Mouse (Mus musculus) stomach, embryonic 14.5 days (tissue): Measurements from ENCODE around the gene Pon3. TPM values are rescaled to one million over a fixed set of nuclear protein-coding genes. Genes with fewer than 3 reads are reported as not detected.

Experiments used
- ATAC-seq: fragments of 200-750 bp; cut with Nextera tagmentation; 2 replicates; pipeline ENCODE4 v1.8.0; 2017; ENCODE audit warnings: low read depth, moderate TSS enrichment; ENCODE audit not compliant: insufficient number of reproducible peaks, insufficient read depth, low FRiP score
- H3K27ac ChIP-seq: fragments of 300-500 bp; sonication (generic); 2 replicates; pipeline ENCODE4 v1.5.1; 2014; ENCODE audit warnings: mild to moderate bottlenecking, low read length, moderate library complexity, mixed read lengths
- H3K27me3 ChIP-seq: fragments of 300-500 bp; sonication (generic); 2 replicates; pipeline ENCODE4 v1.6.1; 2014; ENCODE audit warnings: low read length, control low read depth, mixed read lengths; ENCODE audit not compliant: control insufficient read depth, insufficient read depth
- H3K36me3 ChIP-seq: fragments of 300-500 bp; sonication (generic); 2 replicates; pipeline ENCODE4 v1.6.1; 2014; ENCODE audit warnings: mild to moderate bottlenecking, control low read depth, low read length, moderate library complexity, mixed read lengths; ENCODE audit not compliant: control insufficient read depth, insufficient read depth
- H3K4me1 ChIP-seq: fragments of 300-500 bp; sonication (generic); 2 replicates; pipeline ENCODE4 v1.6.1; 2014; ENCODE audit warnings: low read length, control low read depth, mixed read lengths; ENCODE audit not compliant: control insufficient read depth, insufficient read depth
- H3K4me2 ChIP-seq: fragments of 300-500 bp; sonication (generic); replicated peaks from 2 replicates; pipeline ENCODE4 v1.6.1; 2014; ENCODE audit warnings: low read depth, low read length, control low read depth
- H3K4me3 ChIP-seq: fragments of 300-500 bp; sonication (generic); 2 replicates; pipeline ENCODE4 v1.5.1; 2014; ENCODE audit warnings: low read depth, low read length, control low read depth
- H3K9ac ChIP-seq: fragments of 300-500 bp; sonication (generic); replicated peaks from 2 replicates; pipeline ENCODE4 v1.6.1; 2014; ENCODE audit warnings: low read depth, mild to moderate bottlenecking, control low read depth, low read length, moderate library complexity, mixed read lengths
- H3K9me3 ChIP-seq: fragments of 300-500 bp; sonication (generic); 2 replicates; pipeline ENCODE4 v1.6.1; 2016; ENCODE audit warnings: low read depth, low read length, control low read depth; ENCODE audit not compliant: control insufficient read depth
- WGBS: fragments of 180-500 bp; shearing (Covaris S2); extraction: QIAGEN DNeasy Blood & Tissue Kit; methylation state at CpG from one replicate; pipeline ENCODE4 v1.1.7; 2014; 5-methylcytosine and 5-hydroxymethylcytosine counted together
- polyA plus RNA-seq: library from polyadenylated mRNA; unstranded; fragments of >200 nt; fragmentation: Nextera tagmentation; extraction: Ambion mirVana; gene quantifications from 2 replicates; pipeline ENCODE4 v1.2.1, GENCODE M21; 2014

Gene Pon3
- polyA plus RNA-seq, 1 experiment from 2014 or later, result 20.1 TPM

- no peak overlapping the region for H3K4me2 ChIP-seq
- H3K9ac ChIP-seq, result no peak overlapping the region
- H3K27ac ChIP-seq, result no peak overlapping the region
- H3K4me1 ChIP-seq, result no peaks in the 10 kb centered on the region
- H3K9me3 ChIP-seq, result no peaks in the 10 kb centered on the region
- no peaks in the 10 kb centered on the region; the same call in 1 of the 2 replicates for H3K36me3 ChIP-seq
- no peak for ATAC-seq
- H3K4me3 ChIP-seq, result no peak overlapping the region
- no peaks in the 10 kb centered on the region for H3K27me3 ChIP-seq
- 72% methylated on average over 8 of the region's 8 CpGs for WGBS
Observed at GRCm38 (mm10) chr6:5264793-5265192, 8.7 kb upstream of the Pon3 start.

DNA sequence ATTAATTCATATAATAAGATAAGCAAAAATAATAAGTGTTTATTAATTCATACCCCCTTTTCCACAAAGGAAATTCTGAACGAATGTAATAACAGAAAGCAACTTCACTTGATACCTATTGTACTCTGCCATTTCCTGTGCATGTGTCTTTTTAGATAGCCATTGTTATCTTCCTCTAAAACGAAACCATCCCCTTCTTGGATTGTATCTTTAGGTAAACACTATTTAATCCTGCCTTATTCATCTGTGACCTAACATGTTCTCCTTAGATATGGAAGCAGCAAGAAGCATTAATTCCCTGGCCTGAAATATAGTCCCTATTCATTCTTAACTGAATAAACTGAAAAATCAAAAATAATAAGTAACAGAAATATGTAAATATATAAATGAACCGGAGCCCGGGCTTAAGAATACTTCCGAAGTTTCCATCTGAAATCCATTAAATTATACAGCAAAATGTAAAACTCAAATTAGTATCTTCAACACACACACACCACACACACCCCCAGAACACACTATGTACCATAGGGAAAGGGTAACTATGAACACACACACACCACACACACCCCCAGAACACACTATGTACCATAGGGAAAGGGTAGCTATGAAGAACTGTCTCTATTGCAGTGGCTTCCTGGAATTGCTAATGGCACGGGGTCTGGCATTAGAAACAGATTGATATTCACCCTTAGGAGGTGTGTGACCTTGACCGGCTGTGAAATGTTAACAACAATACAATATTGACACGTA lies 7.3 kb upstream of the Pon3 start:
- no peaks in the 10 kb centered on the region; the same call in 1 of the 2 replicates for H3K36me3 ChIP-seq

GRCm38 (mm10) chr6:5262322-5263249 lies 6.5 kb upstream of the Pon3 start:
- WGBS, result 63% methylated on average over 10 of the region's 10 CpGs
- Histone ChIP-seq H3K27me3 (no peaks in the 10 kb centered on the region), H3K36me3 (no peaks in the 10 kb centered on the region; the same call in 1 of the 2 replicates), H3K4me1 (no peaks in the 10 kb centered on the region), H3K9me3 (no peaks in the 10 kb centered on the region), H3K4me2 (no peak overlapping the region), H3K27ac (no peak overlapping the region), H3K9ac (no peak overlapping the region), H3K4me3 (no peak overlapping the region)
- no peak for ATAC-seq

More for the DNA sequence above, 7.3 kb upstream of the Pon3 start:
- ATAC-seq, result no peak
- Histone ChIP-seq H3K9ac (no peak overlapping the region), H3K27me3 (no peaks in the 10 kb centered on the region), H3K4me3 (no peak overlapping the region), H3K4me2 (no peak overlapping the region), H3K4me1 (no peaks in the 10 kb centered on the region), H3K27ac (no peak overlapping the region), H3K9me3 (no peaks in the 10 kb centered on the region)
- WGBS, result 69% methylated on average over 8 of the region's 8 CpGs

GRCm38 (mm10) chr6:5255291-5255690 lies 795 bp downstream of the Pon3 start:
- WGBS, result 45% methylated on average over 6 of the region's 6 CpGs
- no peak for ATAC-seq
- Histone ChIP-seq H3K4me1 (no peaks in the 10 kb centered on the region), H3K4me3 (peak overlapping the region; percentile 34), H3K9me3 (no peaks in the 10 kb centered on the region), H3K27ac (no peak overlapping the region), H3K4me2 (peak overlapping the region; percentile 51), H3K9ac (no peak overlapping the region), H3K36me3 (no peaks in the 10 kb centered on the region), H3K27me3 (no peaks in the 10 kb centered on the region)

- 93% methylated on average over 2 of the region's 2 CpGs for WGBS
- no peak for ATAC-seq
- 0 out of 2 replicates have a peak overlapping the region, but pooled peaks have one; percentile 51 for H3K4me2 ChIP-seq
Observed at GRCm38 (mm10) chr6:5254869-5255268, 1.2 kb downstream of the Pon3 start.

GRCm38 (mm10) chr6:5245926-5246325 lies 10.2 kb downstream of the Pon3 start:
- H3K4me1 ChIP-seq, result no peaks in the 10 kb centered on the region
- WGBS, result 90% methylated on average over 6 of the region's 6 CpGs
- no peak overlapping the region for H3K27ac ChIP-seq
- H3K27me3 ChIP-seq, result no peaks in the 10 kb centered on the region
- no peaks in the 10 kb centered on the region for H3K9me3 ChIP-seq
- no peaks in the 10 kb centered on the region for H3K36me3 ChIP-seq
- H3K4me2 ChIP-seq, result no peak overlapping the region
- H3K9ac ChIP-seq, result no peak overlapping the region
- ATAC-seq, result no peak
- H3K4me3 ChIP-seq, result no peak overlapping the region

More at GRCm38 (mm10) chr6:5254869-5255268, 1.2 kb downstream of the Pon3 start:
- H3K36me3 ChIP-seq, result no peaks in the 10 kb centered on the region
- H3K4me1 ChIP-seq, result no peaks in the 10 kb centered on the region
- H3K9ac ChIP-seq, result no peak overlapping the region
- H3K27ac ChIP-seq, result no peak overlapping the region
- no peaks in the 10 kb centered on the region for H3K9me3 ChIP-seq
- no peaks in the 10 kb centered on the region for H3K27me3 ChIP-seq
- H3K4me3 ChIP-seq, result no peak overlapping the region

DNA sequence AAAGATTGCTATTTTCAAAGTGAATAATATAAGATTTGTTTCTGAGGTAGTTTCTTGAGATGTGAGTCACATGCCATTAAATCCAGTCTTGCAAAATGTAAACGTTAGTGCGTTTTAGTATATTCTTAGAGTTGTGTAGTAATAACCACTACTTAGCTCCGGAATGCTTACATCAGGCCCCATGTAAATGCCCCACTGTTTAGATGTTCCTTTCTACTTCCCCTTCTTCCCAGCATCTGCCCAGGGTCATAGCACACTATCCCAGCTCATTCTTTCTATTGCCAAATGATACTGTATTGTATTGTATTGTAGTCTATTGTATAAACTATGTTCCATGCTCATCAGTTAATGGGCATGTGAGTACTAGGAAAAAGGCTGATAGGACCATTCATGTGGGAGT lies 17.3 kb downstream of the Pon3 start:
- no peak for ATAC-seq
- WGBS, result 69% methylated on average over 3 of the region's 3 CpGs
- no peaks in the 10 kb centered on the region for H3K9me3 ChIP-seq
- no peaks in the 10 kb centered on the region for H3K4me1 ChIP-seq
- H3K27ac ChIP-seq, result no peak overlapping the region
- no peaks in the 10 kb centered on the region for H3K27me3 ChIP-seq
- no peaks in the 10 kb centered on the region for H3K36me3 ChIP-seq
- H3K4me2 ChIP-seq, result no peak overlapping the region
- H3K4me3 ChIP-seq, result no peak overlapping the region
- no peak overlapping the region for H3K9ac ChIP-seq

DNA sequence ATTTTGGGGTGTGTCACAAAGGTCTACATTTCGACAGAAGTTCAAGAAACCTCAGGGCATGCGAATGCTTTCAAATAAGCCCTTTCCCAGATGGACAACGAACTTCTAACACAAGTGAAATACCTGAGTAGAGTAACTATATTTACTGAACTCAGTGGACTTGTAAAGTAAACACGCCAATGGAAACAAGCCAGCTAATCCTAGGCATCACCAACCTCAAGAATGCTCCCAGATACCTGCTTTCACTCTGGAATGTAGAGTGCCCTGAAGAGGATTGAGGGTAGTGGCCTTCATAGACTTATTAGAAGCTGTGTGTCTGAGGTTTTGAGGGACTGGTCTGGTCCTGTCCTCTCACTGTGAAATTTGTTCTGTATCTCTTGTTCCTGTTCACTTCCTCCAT lies 18.6 kb downstream of the Pon3 start:
- 69% methylated on average over 4 of the region's 4 CpGs for WGBS
- no peak for ATAC-seq
- H3K4me1 ChIP-seq, result no peaks in the 10 kb centered on the region
- no peaks in the 10 kb centered on the region for H3K27me3 ChIP-seq
- H3K4me3 ChIP-seq, result no peak overlapping the region
- H3K9me3 ChIP-seq, result no peaks in the 10 kb centered on the region
- H3K27ac ChIP-seq, result no peak overlapping the region
- no peaks in the 10 kb centered on the region for H3K36me3 ChIP-seq
- H3K4me2 ChIP-seq, result no peak overlapping the region
- H3K9ac ChIP-seq, result no peak overlapping the region
